Mouse (Mus musculus) spleen, adult 2 months (tissue): ENCODE results near the gene Ctnna3. TPM values are rescaled to one million over a fixed set of nuclear protein-coding genes. Genes with fewer than 3 reads are reported as not detected.
A peak's percentile ranks its signal among the peaks of the same experiment; 100 is the strongest.
"Not testable (repeated sequence)": the region's sequence is repeated elsewhere in the genome, so short reads cannot be mapped to it uniquely, and the experiment has no call there.

Experiments used
- DNase-seq, 2 experiments: peaks; one replicate each; pipeline versions ENCODE4 v3.0.0 to v3.0.0-alpha.2; 2012 to 2021; ENCODE audit warnings: low spot score in 2 of 2, low read depth in 1 of 2
- H3K27ac ChIP-seq: fragments of 200-500 bp; 2 replicates; pipeline ENCODE4 v1.5.1; 2012; ENCODE audit warnings: low read length, inconsistent platforms; ENCODE audit not compliant: insufficient read depth
- H3K27me3 ChIP-seq: fragments of 200-500 bp; 2 replicates; pipeline ENCODE4 v1.6.1; 2012; ENCODE audit warnings: mild to moderate bottlenecking, moderate library complexity, low read length, inconsistent platforms; ENCODE audit not compliant: control insufficient read depth, insufficient read depth
- H3K36me3 ChIP-seq: fragments of 200-500 bp; 2 replicates; pipeline ENCODE4 v1.6.1; 2012; ENCODE audit warnings: mild to moderate bottlenecking, low read length, inconsistent platforms; ENCODE audit not compliant: control insufficient read depth, insufficient read depth
- H3K4me1 ChIP-seq: fragments of 200-500 bp; 2 replicates; pipeline ENCODE4 v1.6.1; 2011; ENCODE audit warnings: inconsistent platforms; ENCODE audit not compliant: control insufficient read depth, insufficient read depth, insufficient read length
- H3K4me3 ChIP-seq: fragments of 200-500 bp; 2 replicates; pipeline ENCODE4 v1.5.1; 2011; ENCODE audit warnings: mild to moderate bottlenecking, inconsistent platforms; ENCODE audit not compliant: insufficient read depth, insufficient read length; ENCODE audit errors: extremely low read depth
- CTCF ChIP-seq: fragments of 200-500 bp; IDR thresholded peaks from 2 replicates; pipeline ENCODE4 v1.5.1; 2011; ENCODE audit warnings: mild to moderate bottlenecking, inconsistent platforms; ENCODE audit not compliant: insufficient read depth, insufficient read length, insufficient replicate concordance; ENCODE audit errors: extremely low read depth
- POLR2A ChIP-seq: fragments of 200-500 bp; IDR thresholded peaks from 2 replicates; pipeline ENCODE4 v1.6.1; 2011; ENCODE audit warnings: low read depth, low read length, inconsistent platforms
- WGBS: fragments of 180-500 bp; shearing (Covaris S2); methylation state at CpG from one replicate; pipeline ENCODE4 v1.1.7; 2018; 5-methylcytosine and 5-hydroxymethylcytosine counted together
- polyA plus RNA-seq: library from polyadenylated mRNA; depleted of rRNA; stranded (reverse); fragments of >200 nt; gene quantifications from 2 replicates; pipeline ENCODE4 v1.2.3, GENCODE M21; 2012; rRNA removed

Gene Ctnna3
- 0.07 and 0.08 TPM in 2 replicates for polyA plus RNA-seq

- Histone ChIP-seq H3K27ac (peak within 1 kb of the TSS; percentile 77), H3K27me3 (no peaks in the 10 kb centered on the region)
- WGBS, result under 1% methylated on average over 55 of the region's 55 CpGs
Observed at GRCm38 (mm10) chr10:63429785-63430305, at the start of gene Ctnna3. Gene Ctnna3, plus strand, starts transcription at chr10:63430098.

DNA sequence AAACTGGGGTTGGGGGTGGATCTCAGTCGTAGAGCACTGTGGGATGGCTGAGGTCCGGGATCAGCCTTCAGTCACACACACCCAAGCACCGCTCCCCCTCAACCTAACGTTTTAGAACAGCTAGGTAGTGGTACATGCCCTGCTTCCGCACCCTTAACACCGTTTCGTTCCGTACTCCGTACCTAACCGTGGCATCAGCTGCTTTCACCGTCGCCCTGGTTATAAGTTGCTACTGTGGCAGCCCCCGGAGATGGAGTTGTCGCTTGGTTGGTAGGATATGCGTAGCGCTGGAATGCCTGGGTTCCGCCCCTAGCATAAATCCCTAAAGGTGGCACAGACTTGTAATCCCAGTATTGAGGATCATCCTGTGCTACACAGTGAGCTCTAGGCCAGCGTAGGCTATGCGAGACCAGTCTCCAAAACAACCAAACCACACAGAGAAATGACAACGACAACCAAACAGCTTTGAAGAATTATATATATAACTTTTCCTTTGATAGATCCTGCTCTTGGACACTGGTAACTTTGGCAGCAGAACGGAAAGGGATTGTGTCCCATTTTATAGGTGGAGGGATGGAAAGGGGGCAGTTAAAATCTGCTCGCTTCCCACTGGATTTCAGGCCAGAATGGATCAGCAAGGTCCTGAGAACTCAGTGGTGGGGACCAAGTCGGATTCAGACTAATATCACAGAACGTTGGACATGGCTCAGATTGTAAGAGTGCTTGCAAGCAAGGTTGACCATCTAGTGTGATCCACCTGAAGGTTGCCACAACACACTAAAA lies 48.2 kb upstream of the Ctnna3 start, which contains the start of gene Sirt1:
TSS of gene Sirt1 (minus strand) at position 207 of the 783 bp plus-strand sequence.
- DNase-seq, result peak in 1 of 2 experiments; percentile 12
- TF ChIP-seq CTCF (no peak), POLR2A (no peak)
- H3K36me3 ChIP-seq, result no peaks in the 10 kb centered on the region
- peak within 1 kb of the TSS; percentile 63 for H3K4me3 ChIP-seq
- WGBS, result 6% methylated on average over 24 of the region's 24 CpGs
- 0 out of 2 replicates have a peak, but pooled peaks cover 2% of the 10 kb centered on the region for H3K4me1 ChIP-seq
- peak within 1 kb of the TSS; percentile 35; the same call in 1 of the 2 replicates for H3K27ac ChIP-seq
- no peaks in the 10 kb centered on the region for H3K27me3 ChIP-seq

More at GRCm38 (mm10) chr10:63429785-63430305, at the start of gene Ctnna3:
- TF ChIP-seq CTCF (no peak), POLR2A (no peak)
- no peaks in the 10 kb centered on the region for H3K36me3 ChIP-seq
- peak; percentile 88 to 92 for DNase-seq
- H3K4me1 ChIP-seq, result no peaks in the 10 kb centered on the region
- H3K4me3 ChIP-seq, result peak within 1 kb of the TSS; percentile 86

- TF ChIP-seq CTCF (peak; percentile 61; the same call in 1 of the 2 replicates), POLR2A (peak; percentile 60)
- WGBS, result 1% methylated on average over 28 of the region's 28 CpGs
- Histone ChIP-seq H3K36me3 (no peaks in the 10 kb centered on the region), H3K4me3 (peak within 1 kb of the TSS; percentile 63), H3K4me1 (0 out of 2 replicates have a peak, but pooled peaks cover 2% of the 10 kb centered on the region), H3K27me3 (no peaks in the 10 kb centered on the region), H3K27ac (peak within 1 kb of the TSS; percentile 35; the same call in 1 of the 2 replicates)
- DNase-seq, result peak; percentile 74 to 95
Observed at GRCm38 (mm10) chr10:63382372-63383279, 47.3 kb upstream of the Ctnna3 start, which contains the start of gene Dnajc12. Gene Dnajc12, plus strand, starts transcription at chr10:63382443.

DNA sequence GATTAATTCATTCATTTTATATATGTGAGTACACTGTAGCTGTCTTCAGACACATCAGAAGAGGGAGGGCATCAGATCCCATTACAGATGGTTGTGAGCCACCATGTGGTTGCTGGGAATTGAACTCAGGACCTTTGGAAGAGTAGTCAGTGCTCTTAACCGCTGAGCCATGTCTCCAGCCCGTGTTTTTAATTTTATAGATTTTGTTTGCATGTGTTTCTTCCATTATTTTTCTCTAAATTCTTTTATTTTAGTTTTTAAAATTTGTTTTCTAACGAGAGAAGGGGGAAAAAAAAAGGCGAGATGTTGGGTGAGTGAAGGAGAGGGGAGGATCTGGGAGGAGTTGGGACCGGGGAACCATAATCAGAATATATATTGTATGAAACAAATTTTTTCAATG lies 44.0 kb upstream of the Ctnna3 start:
- not testable (repeated sequence) for H3K4me1 ChIP-seq, DNase-seq, H3K36me3 ChIP-seq, H3K27ac ChIP-seq, H3K27me3 ChIP-seq, H3K4me3 ChIP-seq
- 26% methylated on average over 5 of the region's 5 CpGs for WGBS

DNA sequence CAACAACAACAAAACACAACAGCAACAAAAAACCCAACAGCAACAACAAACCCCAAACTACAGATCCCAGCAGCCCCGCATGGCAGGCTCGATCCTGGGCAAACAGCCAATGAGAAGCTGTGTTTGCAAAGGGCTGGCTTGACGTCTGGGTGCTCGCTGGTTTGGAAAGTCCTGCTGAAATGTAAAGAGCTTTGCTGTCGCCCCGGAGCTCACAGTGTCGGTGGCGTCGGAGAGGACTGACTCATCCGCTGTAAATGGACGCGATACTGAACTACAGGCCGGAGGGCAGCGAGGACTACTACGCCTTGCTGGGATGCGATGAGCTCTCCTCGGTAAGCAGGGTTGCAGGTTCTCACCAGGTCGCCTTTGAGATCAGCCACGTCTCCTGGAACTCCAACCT lies 43.5 kb upstream of the Ctnna3 start:
- under 1% methylated on average over 19 of the region's 19 CpGs for WGBS
- TF ChIP-seq POLR2A (peak; percentile 39; the same call in 1 of the 2 replicates), CTCF (no peak)
- Histone ChIP-seq H3K36me3 (no peaks in the 10 kb centered on the region), H3K4me3 (peak overlapping the region; percentile 66), H3K27me3 (no peaks in the 10 kb centered on the region), H3K27ac (no peak overlapping the region), H3K4me1 (peaks cover 2% of the 10 kb centered on the region; the same call in 1 of the 2 replicates)
- peak; percentile 47 to 67 for DNase-seq

DNA sequence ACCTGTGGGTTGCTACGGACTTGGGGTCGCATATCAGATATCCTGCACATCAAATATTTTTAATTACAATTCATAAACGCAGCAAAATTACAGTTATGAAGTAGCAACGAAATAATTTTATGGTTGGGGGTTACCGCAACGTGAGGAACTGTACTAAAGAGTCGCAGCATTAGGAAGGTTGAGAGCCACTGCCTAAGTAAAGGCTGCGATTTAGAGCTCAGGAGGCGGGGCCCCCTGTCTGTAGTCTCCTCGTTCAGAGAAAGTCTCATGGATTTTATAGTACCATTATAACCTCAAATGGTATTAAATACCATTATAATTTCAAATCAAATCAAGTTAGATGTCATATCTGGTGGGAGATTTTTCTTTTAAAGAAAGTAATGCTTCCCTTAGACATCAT lies 42.9 kb upstream of the Ctnna3 start:
- no peak overlapping the region for H3K27ac ChIP-seq
- H3K4me3 ChIP-seq, result peak overlapping the region; percentile 66
- no peaks in the 10 kb centered on the region for H3K27me3 ChIP-seq
- DNase-seq, result no peak
- no peaks in the 10 kb centered on the region for H3K36me3 ChIP-seq
- no peak for TF ChIP-seq POLR2A
- no peak for TF ChIP-seq CTCF
- 4% methylated on average over 10 of the region's 10 CpGs for WGBS
- H3K4me1 ChIP-seq, result peaks cover 2% of the 10 kb centered on the region; the same call in 1 of the 2 replicates
